Mouse (Mus musculus): ENCODE measurements around the gene Spata5.

GRCm38 (mm10) chr3:37396930-37397608 lies 22.6 kb upstream of the Spata5 start:
- no peak for TF ChIP-seq CTCF (IDR thresholded peaks at IDR 0.05)
- no peak for TF ChIP-seq EP300 (IDR thresholded peaks at IDR 0.05)

All from lung, postnatal 0 days (tissue).